Mouse (Mus musculus) brown adipose tissue, adult 24 weeks (tissue): ENCODE measurements around the gene Rasl12. TPM values are rescaled to one million over a fixed set of nuclear protein-coding genes. Genes with fewer than 3 reads are reported as not detected.

Experiments used
- H3K27ac ChIP-seq: fragments of 200-500 bp; replicated peaks from 2 replicates; pipeline ENCODE4 v1.5.1; 2012; ENCODE audit warnings: low read depth, mild to moderate bottlenecking, low read length
- H3K4me1 ChIP-seq: fragments of 200-500 bp; 2 replicates; pipeline ENCODE4 v1.6.1; 2012; ENCODE audit warnings: low read length, mixed read lengths; ENCODE audit not compliant: control insufficient read depth, insufficient read depth, insufficient read length
- H3K4me3 ChIP-seq: fragments of 200-500 bp; 2 replicates; pipeline ENCODE4 v1.5.1; 2012; ENCODE audit warnings: low read depth, mild to moderate bottlenecking, low read length, moderate library complexity; ENCODE audit not compliant: insufficient read depth
- polyA plus RNA-seq: library from polyadenylated mRNA; stranded (reverse); fragments of >200 nt; gene quantifications from 2 replicates; pipeline ENCODE4 v1.2.4, GENCODE M21; 2012; ENCODE audit not compliant: missing spikeins, insufficient read depth, insufficient read length

Gene Rasl12
- polyA plus RNA-seq, 1 experiment: 138 TPM

GRCm38 (mm10) chr9:65382751-65383097 lies 15.6 kb upstream of the Rasl12 start:
- H3K27ac ChIP-seq: peak overlapping the region; percentile 72
- H3K4me3 ChIP-seq: no peak overlapping the region

GRCm38 (mm10) chr9:65384276-65384675 lies 14.0 kb upstream of the Rasl12 start:
- Histone ChIP-seq H3K4me3 (no peak overlapping the region), H3K27ac (peak overlapping the region; percentile 83)

More at GRCm38 (mm10) chr9:65382751-65383097, 15.6 kb upstream of the Rasl12 start:
- peaks cover 22% of the 10 kb centered on the region for H3K4me1 ChIP-seq

GRCm38 (mm10) chr9:65386373-65387140 lies 11.7 kb upstream of the Rasl12 start:
- Histone ChIP-seq H3K4me3 (no peak overlapping the region), H3K4me1 (peaks cover 20% of the 10 kb centered on the region), H3K27ac (peak overlapping the region; percentile 33; the same call in 1 of the 2 replicates)

More at GRCm38 (mm10) chr9:65384276-65384675, 14.0 kb upstream of the Rasl12 start:
- H3K4me1 ChIP-seq: peaks cover 22% of the 10 kb centered on the region

DNA sequence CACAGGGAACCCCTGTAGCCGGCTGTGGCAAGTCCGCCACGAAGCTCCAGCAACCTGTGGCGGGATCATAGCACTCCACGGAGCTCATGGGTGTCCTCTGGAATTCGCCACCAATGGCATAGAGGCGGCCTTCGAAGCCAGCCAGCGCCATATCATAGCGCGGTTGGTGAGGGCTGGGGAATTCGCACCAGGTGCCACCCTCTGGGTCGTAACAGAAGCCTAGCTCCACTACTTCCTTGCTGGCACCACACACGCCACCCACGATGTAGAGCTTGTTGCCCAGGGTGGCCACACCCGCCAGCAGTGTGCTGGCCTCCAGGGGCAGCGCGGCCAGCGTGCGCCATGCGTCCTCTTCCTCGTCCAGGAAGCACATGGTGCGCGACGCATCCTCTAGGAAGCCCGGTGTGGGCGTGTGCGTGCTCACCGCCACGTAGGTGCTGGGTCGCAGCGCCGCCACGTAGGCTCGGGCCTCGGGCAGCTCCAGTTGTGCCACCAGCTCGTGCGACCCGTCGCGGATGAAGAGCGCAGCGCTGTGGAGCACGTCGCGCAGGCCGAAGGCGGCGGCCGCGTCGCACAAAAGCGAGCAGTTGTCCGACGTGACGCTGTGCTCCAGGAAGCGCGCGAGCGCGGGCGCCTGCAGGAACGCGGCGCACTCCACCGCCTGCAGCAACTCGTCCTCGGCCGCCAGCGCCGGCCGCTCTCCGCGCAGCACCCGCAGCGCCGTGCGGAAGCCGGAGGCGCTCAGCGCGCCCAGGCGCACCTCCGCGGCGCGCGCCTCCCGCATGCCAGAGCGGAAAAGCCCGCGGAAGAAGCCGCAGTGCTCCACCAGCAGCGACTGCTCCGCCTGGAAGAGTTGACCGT lies 7.3 kb upstream of the Rasl12 start:
- no peak overlapping the region for H3K27ac ChIP-seq
- peaks cover 12% of the 10 kb centered on the region for H3K4me1 ChIP-seq
- H3K4me3 ChIP-seq: peak overlapping the region; percentile 41

GRCm38 (mm10) chr9:65391613-65391964 lies 6.7 kb upstream of the Rasl12 start, which contains the start of gene Kbtbd13:
Gene Kbtbd13, minus strand, starts transcription at chr9:65391652.
- Histone ChIP-seq H3K4me3 (peak within 1 kb of the TSS; percentile 41), H3K4me1 (peaks cover 12% of the 10 kb centered on the region), H3K27ac (peak within 1 kb of the TSS; percentile 26; the same call in 1 of the 2 replicates)

DNA sequence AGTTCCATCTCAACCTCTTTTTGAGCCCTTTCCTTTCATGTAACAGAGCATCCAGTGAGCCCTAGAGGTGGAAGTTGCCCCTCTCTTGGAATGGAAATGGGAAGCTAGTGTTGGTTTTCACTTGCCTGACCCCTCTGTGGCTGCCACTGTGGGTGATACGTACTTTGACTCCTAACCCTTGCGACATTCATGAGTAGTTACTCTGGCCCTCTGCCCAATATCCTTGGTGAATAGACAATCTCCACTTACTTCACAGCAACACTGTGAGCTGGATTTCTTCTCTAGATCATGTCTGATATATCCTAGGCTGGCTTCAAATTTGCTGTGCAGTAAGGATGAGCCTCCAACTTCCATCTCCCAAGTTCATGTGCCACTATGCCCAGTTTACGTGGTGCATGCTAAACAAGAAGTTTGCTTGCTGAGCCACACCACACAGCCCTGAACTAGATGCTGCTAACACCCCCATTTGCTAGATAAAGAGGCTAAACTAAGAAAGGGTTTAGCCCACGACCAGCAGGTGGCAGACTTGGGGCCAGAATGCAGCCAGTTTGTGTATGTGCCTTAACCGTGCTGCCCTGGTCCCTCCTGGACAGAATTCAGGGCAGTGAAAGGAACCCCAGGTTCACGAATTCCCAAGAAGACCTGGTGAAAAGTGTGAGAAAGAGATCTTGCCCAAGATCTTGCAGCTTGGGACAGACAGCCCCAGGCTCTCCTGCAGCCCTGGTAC lies 5.5 kb upstream of the Rasl12 start:
- peak overlapping the region; percentile 66 for H3K27ac ChIP-seq
- peaks cover 12% of the 10 kb centered on the region for H3K4me1 ChIP-seq
- H3K4me3 ChIP-seq: no peak overlapping the region

DNA sequence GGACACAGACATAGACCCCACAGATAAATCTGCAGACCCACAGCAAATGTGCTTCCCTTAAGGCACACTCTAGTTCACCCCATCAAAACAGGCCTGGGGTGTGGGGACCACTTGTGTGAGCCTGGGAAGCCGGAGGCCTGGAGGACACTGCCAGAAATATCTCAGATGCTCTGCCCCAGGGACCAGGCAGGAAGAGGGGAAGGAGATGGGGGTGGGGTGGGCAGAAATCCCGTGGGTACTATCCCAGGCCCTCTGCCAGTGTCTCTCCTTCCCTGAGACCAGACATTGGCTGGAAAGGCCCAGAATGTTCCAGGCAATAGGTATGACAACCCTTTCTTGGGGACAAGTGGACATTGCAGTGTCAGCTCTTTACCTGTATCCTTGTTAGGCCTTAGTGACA lies 4.7 kb upstream of the Rasl12 start:
- Histone ChIP-seq H3K4me1 (peaks cover 12% of the 10 kb centered on the region), H3K4me3 (no peak overlapping the region), H3K27ac (peak overlapping the region; percentile 95)

DNA sequence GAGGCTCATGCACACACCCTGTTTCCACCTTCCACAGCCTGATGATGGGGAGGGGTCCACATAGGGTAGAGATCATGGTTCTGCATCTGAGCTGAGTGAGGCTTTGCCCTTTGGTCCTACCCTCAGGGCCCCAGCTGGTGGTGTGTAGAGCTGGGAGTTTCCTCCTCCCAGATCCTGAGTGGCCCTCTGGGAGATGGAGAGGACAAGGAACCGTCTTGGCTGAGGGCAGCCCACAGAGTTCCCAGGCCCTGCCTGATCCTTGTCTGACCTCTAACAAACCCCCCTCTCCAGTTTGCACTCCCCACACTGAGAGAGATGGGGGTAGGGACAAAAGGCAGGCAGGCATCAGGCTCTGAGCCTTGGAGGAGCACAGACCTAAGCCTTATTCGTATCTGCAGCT lies 3.9 kb upstream of the Rasl12 start:
- H3K27ac ChIP-seq: peak overlapping the region; percentile 95
- H3K4me1 ChIP-seq: peaks cover 10% of the 10 kb centered on the region
- H3K4me3 ChIP-seq: no peak overlapping the region

- peaks cover 14% of the 10 kb centered on the region for H3K4me1 ChIP-seq
- peak overlapping the region; percentile 76 for H3K4me3 ChIP-seq
- peak overlapping the region; percentile 93 for H3K27ac ChIP-seq
Measured at GRCm38 (mm10) chr9:65399934-65400333, 1.6 kb downstream of the Rasl12 start.

- peaks cover 23% of the 10 kb centered on the region for H3K4me1 ChIP-seq
- peak overlapping the region; percentile 30 for H3K4me3 ChIP-seq
- H3K27ac ChIP-seq: peak overlapping the region; percentile 89
Measured at GRCm38 (mm10) chr9:65404331-65405183, 6.3 kb downstream of the Rasl12 start.

- H3K27ac ChIP-seq: peak overlapping the region; percentile 89
- 0 out of 2 replicates have a peak overlapping the region, but pooled peaks have one; percentile 8 for H3K4me3 ChIP-seq
- peaks cover 25% of the 10 kb centered on the region for H3K4me1 ChIP-seq
Measured at GRCm38 (mm10) chr9:65405184-65405449, 6.8 kb downstream of the Rasl12 start.

DNA sequence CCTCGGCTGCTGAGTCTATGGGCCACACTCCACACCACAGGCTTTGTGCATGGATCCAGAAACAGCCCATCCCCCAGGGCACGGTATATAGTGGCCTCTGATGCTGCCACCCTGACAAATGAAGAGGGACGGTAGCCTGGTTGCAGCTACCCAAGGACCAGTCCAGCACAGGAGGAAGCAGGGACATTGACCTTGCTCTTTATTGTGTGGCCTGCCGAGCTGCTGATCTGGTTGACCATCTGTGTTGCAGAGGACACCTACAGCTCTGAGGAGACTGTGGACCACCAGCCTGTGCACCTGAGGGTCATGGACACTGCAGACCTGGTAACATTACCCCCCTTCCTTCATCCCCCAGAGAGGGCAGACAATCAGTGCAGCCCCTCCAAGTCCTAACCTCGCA lies 9.0 kb downstream of the Rasl12 start:
- H3K27ac ChIP-seq: peak overlapping the region; percentile 78
- H3K4me3 ChIP-seq: no peak overlapping the region
- H3K4me1 ChIP-seq: peaks cover 27% of the 10 kb centered on the region

GRCm38 (mm10) chr9:65407861-65408260 lies 9.6 kb downstream of the Rasl12 start:
- H3K4me1 ChIP-seq: peaks cover 25% of the 10 kb centered on the region
- peak overlapping the region; percentile 78 for H3K27ac ChIP-seq
- H3K4me3 ChIP-seq: no peak overlapping the region

DNA sequence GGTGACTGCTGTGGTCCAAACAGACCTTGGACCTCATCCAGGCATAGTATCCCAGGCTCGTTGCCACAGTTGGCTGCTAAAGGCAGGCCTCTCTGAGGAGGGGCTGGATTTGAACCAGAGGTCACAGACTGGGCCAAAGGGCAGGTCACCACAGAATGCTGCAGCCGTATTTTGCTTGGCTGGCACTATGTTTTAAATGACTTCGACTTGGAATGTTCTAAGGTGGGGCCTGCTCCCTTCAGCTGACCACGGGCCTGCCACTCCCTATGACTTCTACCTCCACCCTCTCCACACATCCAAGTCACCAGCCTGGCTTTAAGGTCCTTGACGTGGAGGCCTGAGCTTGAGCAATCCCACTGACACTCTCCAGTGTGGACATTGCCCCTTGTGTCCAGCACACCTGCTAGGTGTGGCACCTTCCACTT lies 10.6 kb downstream of the Rasl12 start:
- Histone ChIP-seq H3K4me1 (peaks cover 17% of the 10 kb centered on the region; the same call in 1 of the 2 replicates), H3K4me3 (no peak overlapping the region), H3K27ac (peak overlapping the region; percentile 80)
